Mouse (Mus musculus) embryonic facial prominence, embryonic 14.5 days (tissue): Measurements from ENCODE around the gene Bmper. TPM values are rescaled to one million over a fixed set of nuclear protein-coding genes. Genes with fewer than 3 reads are reported as not detected.

Experiments used
- ATAC-seq: fragments of 200-750 bp; cut with Nextera tagmentation; 2 replicates; pipeline ENCODE4 v1.8.0; 2017; ENCODE audit warnings: low read depth, moderate number of reproducible peaks, moderate TSS enrichment
- DNase-seq: peaks from one replicate; pipeline ENCODE4 v3.0.0-alpha.2; 2015; ENCODE audit warnings: low spot score
- H3K27ac ChIP-seq: fragments of 300-500 bp; sonication (generic); replicated peaks from 2 replicates; pipeline ENCODE4 v1.5.1; 2014; ENCODE audit warnings: low read depth, mild to moderate bottlenecking, low read length, moderate library complexity
- H3K27me3 ChIP-seq: fragments of 300-500 bp; sonication (generic); replicated peaks from 2 replicates; pipeline ENCODE4 v1.6.1; 2014; ENCODE audit warnings: low read length; ENCODE audit not compliant: control insufficient read depth, insufficient read depth
- H3K36me3 ChIP-seq: fragments of 300-500 bp; sonication (generic); 2 replicates; pipeline ENCODE4 v1.6.1; 2014; ENCODE audit warnings: low read length, mixed read lengths; ENCODE audit not compliant: control insufficient read depth, insufficient read depth
- H3K4me1 ChIP-seq: fragments of 300-500 bp; sonication (generic); 2 replicates; pipeline ENCODE4 v1.6.1; 2014; ENCODE audit warnings: antibody characterized with exemption, low read length; ENCODE audit not compliant: control insufficient read depth, insufficient read depth
- H3K4me2 ChIP-seq: fragments of 300-500 bp; sonication (generic); 2 replicates; pipeline ENCODE4 v1.6.1; 2014; ENCODE audit warnings: low read depth, mild to moderate bottlenecking, low read length, moderate library complexity, mixed read lengths
- H3K4me3 ChIP-seq: fragments of 300-500 bp; sonication (generic); 2 replicates; pipeline ENCODE4 v1.5.1; 2014; ENCODE audit warnings: low read depth, mild to moderate bottlenecking, low read length
- H3K9ac ChIP-seq: fragments of 300-500 bp; sonication (generic); 2 replicates; pipeline ENCODE4 v1.6.1; 2014; ENCODE audit warnings: low read depth, mild to moderate bottlenecking, low read length, moderate library complexity, mixed read lengths
- H3K9me3 ChIP-seq: fragments of 300-500 bp; sonication (generic); 2 replicates; pipeline ENCODE4 v1.6.1; 2016; ENCODE audit warnings: low read length; ENCODE audit not compliant: control insufficient read depth
- WGBS: fragments of 180-500 bp; shearing (Covaris S2); extraction: QIAGEN DNeasy Blood & Tissue Kit; methylation state at CpG from one replicate; pipeline ENCODE4 v1.1.7; 2014; 5-methylcytosine and 5-hydroxymethylcytosine counted together
- polyA plus RNA-seq: library from polyadenylated mRNA; unstranded; fragments of >200 nt; fragmentation: Nextera tagmentation; extraction: Ambion mirVana; gene quantifications from 2 replicates; pipeline ENCODE4 v1.2.1, GENCODE M21; 2014

The Bmper gene
- polyA plus RNA-seq, 1 experiment from 2014 or later, result 23.1 TPM

DNA sequence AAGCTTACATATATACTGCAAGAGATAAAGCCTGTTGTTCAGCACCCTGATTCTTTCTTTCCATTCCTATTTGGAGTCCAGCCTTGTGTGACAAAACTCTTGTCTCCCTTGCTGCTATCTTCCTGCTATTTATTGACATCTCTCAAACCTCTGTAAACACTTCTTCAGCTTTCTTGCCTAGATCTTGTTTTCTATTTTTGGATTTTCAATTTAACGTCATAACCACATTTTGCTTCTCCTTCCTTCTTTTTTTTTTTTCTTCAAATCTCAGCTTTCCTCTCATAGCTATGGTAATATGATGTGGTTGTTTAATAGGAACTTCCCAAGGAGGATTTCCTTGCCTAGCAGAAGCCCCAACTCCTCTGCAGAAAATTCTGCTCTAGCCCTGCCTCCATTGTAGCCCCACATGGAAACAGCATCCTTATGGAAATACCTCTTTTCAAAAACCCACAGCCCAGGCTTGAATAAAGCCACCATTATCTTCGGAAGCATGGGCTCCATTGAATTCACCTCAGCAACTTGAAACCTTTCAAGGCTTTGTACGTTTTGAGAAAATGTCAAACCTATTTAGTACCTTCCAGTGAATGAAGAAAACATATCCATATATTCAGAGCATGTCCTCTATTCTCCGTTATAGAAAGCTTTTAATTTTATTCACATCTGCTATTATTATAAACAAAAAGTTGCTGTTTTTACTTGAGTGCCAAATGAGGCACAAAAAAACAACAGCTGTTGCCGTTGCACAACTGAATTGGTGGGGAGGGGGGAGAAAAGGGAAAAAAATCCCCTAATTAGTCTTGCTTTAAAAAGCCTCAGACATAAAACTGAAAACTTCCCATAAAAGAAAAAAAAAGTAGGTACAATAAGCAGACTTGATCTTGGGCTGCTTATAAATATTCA lies 155.2 kb downstream of the Bmper start:
- Histone ChIP-seq H3K4me1 (peaks cover 21% of the 10 kb centered on the region), H3K4me3 (no peak overlapping the region), H3K27me3 (no peaks in the 10 kb centered on the region), H3K9ac (no peak overlapping the region), H3K4me2 (peak overlapping the region; percentile 16; the same call in 1 of the 2 replicates), H3K36me3 (no peaks in the 10 kb centered on the region), H3K27ac (peak overlapping the region; percentile 59; the same call in 1 of the 2 replicates), H3K9me3 (no peaks in the 10 kb centered on the region)
- ATAC-seq (no peak), DNase-seq (peak; percentile 40)
- WGBS, result 26% methylated on average over 5 of the region's 5 CpGs

DNA sequence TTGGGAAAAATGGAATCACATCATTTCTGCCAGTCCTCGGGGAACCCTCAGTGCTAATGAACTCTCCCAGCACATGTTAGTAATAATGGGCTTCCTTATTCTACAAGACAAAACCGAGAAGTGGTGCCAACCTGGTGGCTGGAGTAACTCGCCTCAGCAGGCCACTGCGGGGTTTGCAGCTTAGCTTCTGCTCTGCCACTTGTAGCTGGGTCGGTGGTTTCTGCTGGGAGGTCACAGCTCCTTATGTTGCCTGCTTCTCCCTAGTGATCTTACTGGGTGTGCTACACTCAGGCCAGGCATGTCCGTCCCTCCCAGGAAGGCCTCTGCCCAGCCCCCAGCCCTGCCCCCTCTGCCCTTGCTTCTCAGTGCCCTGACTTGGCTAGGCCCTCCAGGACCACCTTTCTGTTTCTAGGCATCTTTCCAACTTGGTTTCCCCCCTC lies 155.9 kb downstream of the Bmper start:
- ATAC-seq (peak; percentile 80), DNase-seq (peak; percentile 82)
- peak overlapping the region; percentile 16; the same call in 1 of the 2 replicates for H3K4me2 ChIP-seq
- H3K4me3 ChIP-seq, result no peak overlapping the region
- H3K4me1 ChIP-seq, result peaks cover 22% of the 10 kb centered on the region
- peak overlapping the region; percentile 59; the same call in 1 of the 2 replicates for H3K27ac ChIP-seq
- no peak overlapping the region for H3K9ac ChIP-seq
- no peaks in the 10 kb centered on the region for H3K9me3 ChIP-seq
- no peaks in the 10 kb centered on the region for H3K27me3 ChIP-seq
- H3K36me3 ChIP-seq, result no peaks in the 10 kb centered on the region
- 24% methylated on average over 6 of the region's 6 CpGs for WGBS

DNA sequence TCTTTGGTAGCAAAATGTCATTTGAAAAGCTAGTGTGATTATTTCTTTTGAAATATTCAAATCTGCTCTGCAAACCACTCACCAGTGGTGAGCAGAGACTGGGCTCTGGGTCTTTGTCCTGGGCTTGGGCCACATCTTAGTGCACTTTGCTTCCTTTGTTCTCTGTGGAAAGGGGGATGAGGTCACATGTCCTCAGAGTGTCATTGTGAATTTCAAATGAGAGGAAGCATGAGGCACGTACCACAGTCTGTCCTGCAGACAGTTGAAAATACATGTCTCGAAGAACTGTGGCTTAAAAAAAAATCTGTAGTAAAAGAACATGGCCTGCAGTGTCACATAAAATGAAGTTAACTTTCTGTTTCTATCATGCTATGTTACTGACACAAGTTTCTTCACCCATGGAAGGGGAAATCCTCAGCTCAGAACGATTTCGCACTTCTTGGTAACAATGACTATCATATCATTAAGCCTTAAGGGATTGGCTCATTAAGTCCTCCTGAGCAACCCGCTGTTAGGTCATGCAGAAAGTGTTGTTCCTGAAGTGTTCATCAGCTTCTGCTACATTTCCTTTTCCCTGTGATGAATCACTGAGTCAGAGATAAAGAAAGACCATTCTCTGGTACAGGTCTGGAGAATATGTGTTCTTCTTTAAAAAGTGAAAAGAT lies 157.4 kb downstream of the Bmper start:
- ATAC-seq (no peak), DNase-seq (no peak)
- H3K4me2 ChIP-seq, result no peak overlapping the region
- peaks cover 35% of the 10 kb centered on the region for H3K4me1 ChIP-seq
- no peaks in the 10 kb centered on the region for H3K27me3 ChIP-seq
- H3K9ac ChIP-seq, result no peak overlapping the region
- WGBS, result 73% methylated on average over 5 of the region's 5 CpGs
- no peaks in the 10 kb centered on the region for H3K36me3 ChIP-seq
- H3K9me3 ChIP-seq, result no peaks in the 10 kb centered on the region
- no peak overlapping the region for H3K27ac ChIP-seq
- no peak overlapping the region for H3K4me3 ChIP-seq

DNA sequence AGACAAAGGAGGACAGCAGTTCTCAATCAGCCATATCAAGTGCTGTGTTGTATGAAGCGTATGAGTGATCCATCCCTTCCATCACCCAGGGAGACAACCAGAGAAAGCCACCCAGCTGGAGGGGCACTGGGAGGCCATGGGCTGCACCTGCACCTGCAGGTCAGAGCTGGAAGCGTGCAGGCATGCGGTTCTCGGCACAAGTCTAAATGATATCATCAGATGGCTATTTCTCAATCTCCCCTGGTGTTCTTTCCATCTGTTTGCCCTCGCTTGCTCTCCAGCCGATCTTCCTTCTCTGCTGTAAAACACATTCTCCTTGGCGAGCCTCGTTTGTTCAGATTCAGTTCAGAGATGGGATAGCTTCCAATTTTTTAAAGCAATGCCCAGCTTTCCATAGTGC lies 160.4 kb downstream of the Bmper start:
- Histone ChIP-seq H3K27me3 (no peaks in the 10 kb centered on the region), H3K4me1 (peaks cover 38% of the 10 kb centered on the region), H3K4me2 (no peak overlapping the region), H3K4me3 (no peak overlapping the region), H3K36me3 (no peaks in the 10 kb centered on the region), H3K9me3 (no peaks in the 10 kb centered on the region), H3K27ac (no peak overlapping the region), H3K9ac (no peak overlapping the region)
- ATAC-seq (no peak), DNase-seq (no peak)
- 83% methylated on average over 8 of the region's 8 CpGs for WGBS

DNA sequence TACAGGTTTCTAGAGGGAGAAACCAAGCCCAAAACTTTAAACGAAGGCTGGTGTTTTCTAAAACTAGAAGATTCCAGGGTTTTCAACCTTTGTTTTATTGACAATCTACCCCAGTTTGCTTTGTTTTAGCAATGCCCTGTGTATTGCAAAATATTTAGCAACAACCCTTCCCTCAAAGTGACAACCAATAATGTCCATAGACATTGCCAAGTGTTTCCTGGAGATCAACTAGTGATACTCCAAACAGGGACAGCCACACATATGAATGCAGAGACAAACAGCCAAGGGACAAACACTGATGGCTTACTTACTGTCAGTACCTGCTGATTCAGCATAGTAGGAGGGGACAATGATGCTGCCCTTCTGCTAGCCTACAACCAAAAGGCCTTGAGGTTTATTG lies 161.0 kb downstream of the Bmper start:
- Histone ChIP-seq H3K4me1 (peaks cover 33% of the 10 kb centered on the region), H3K4me2 (no peak overlapping the region), H3K27ac (no peak overlapping the region), H3K4me3 (no peak overlapping the region), H3K36me3 (no peaks in the 10 kb centered on the region), H3K27me3 (no peaks in the 10 kb centered on the region), H3K9me3 (no peaks in the 10 kb centered on the region), H3K9ac (no peak overlapping the region)
- DNase-seq (no peak), ATAC-seq (no peak)
- WGBS, result 77% methylated on average over 1 of the region's 1 CpGs

DNA sequence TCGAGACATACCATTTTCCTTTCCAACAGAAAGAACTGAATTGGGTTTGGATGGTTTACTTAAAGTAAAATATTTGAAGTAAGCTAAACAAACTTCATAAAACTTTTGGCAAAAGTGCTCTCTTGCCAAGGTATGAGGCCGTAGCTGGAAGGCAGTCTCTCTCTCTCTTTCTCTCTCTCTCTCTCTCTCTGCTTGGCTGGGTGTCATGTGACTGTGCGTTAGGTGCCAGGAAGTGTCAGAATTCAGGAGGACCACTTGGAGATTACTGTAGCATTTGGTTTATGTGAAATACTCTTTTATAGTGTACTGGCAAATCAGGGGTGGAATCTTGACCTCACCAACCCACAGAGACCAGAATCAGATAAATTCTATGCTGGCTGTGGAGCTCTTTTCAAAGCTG lies 162.0 kb downstream of the Bmper start:
- 38% methylated on average over 3 of the region's 3 CpGs for WGBS
- H3K4me2 ChIP-seq, result no peak overlapping the region
- no peak overlapping the region for H3K9ac ChIP-seq
- DNase-seq (peak; percentile 57), ATAC-seq (no peak)
- no peak overlapping the region for H3K27ac ChIP-seq
- no peaks in the 10 kb centered on the region for H3K9me3 ChIP-seq
- H3K27me3 ChIP-seq, result no peaks in the 10 kb centered on the region
- no peak overlapping the region for H3K4me3 ChIP-seq
- H3K4me1 ChIP-seq, result peaks cover 25% of the 10 kb centered on the region
- no peaks in the 10 kb centered on the region for H3K36me3 ChIP-seq

DNA sequence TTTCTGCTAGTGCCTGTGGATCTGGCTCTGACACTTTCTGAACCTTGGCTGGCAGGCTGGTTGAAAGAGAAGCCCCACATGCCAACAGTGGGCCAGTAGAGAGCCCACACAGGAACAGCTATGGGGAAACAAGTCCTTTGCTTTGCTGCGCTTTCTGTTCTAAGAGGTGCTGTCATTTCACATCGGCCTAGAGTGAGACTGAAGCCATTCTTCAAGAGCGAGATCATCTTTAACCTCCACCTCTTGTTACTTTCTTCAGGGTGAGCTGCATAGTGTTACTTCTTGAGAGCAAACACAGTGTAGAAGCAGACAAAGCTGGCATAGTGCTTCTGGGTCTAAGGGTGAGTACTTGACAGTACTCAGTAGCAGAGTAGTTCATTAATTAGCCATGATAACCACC lies 163.3 kb downstream of the Bmper start:
- no peak for ATAC-seq
- Histone ChIP-seq H3K4me3 (no peak overlapping the region), H3K27ac (no peak overlapping the region), H3K27me3 (no peaks in the 10 kb centered on the region), H3K4me2 (no peak overlapping the region), H3K9ac (no peak overlapping the region), H3K36me3 (no peaks in the 10 kb centered on the region), H3K4me1 (peaks cover 25% of the 10 kb centered on the region), H3K9me3 (no peaks in the 10 kb centered on the region)
- WGBS, result 60% methylated on average over 3 of the region's 3 CpGs
- peak; percentile 11 for DNase-seq

DNA sequence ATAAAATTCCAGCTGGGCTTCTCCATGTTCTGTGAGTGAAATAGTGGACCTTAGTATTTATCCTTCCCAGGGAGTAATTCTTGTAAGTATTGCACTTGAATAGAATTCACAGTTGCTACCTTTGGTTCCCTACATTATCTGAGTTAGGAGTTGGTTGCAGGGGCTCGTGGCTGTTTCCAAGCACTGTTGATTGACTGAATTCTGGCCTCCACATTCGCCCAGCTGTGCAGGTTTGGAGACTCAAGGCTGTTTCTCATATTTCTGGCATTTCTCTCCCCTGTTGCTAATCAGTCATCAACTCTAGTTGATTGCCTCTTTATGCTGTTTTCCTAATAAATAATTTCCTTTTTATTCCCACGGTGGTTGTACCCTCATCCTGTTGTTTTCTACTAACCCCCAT lies 167.2 kb downstream of the Bmper start:
- no peak overlapping the region for H3K4me3 ChIP-seq
- DNase-seq (peak; percentile 18), ATAC-seq (no peak)
- H3K9me3 ChIP-seq, result no peaks in the 10 kb centered on the region
- 56% methylated on average over 3 of the region's 3 CpGs for WGBS
- no peak overlapping the region for H3K4me2 ChIP-seq
- peaks cover 13% of the 10 kb centered on the region for H3K4me1 ChIP-seq
- no peak overlapping the region for H3K27ac ChIP-seq
- no peaks in the 10 kb centered on the region for H3K36me3 ChIP-seq
- no peak overlapping the region for H3K9ac ChIP-seq
- no peaks in the 10 kb centered on the region for H3K27me3 ChIP-seq
